Mouse (Mus musculus) G1E (cell line): ENCODE results near the gene Tmem165.

ENCODE experiments used
- CTCF ChIP-seq: IDR thresholded peaks from 2 replicates; pipeline ENCODE4 v1.5.1; 2012; ENCODE audit warnings: low read depth, low read length, inconsistent platforms, mixed read lengths
- GATA2 ChIP-seq: IDR thresholded peaks from 2 replicates; pipeline ENCODE4 v1.6.1; 2012; ENCODE audit warnings: low read depth, low read length, inconsistent platforms, borderline replicate concordance
- POLR2AphosphoS5 ChIP-seq: IDR thresholded peaks from 2 replicates; pipeline ENCODE4 v1.6.1; 2012; ENCODE audit warnings: low read depth, low read length, inconsistent platforms; ENCODE audit not compliant: insufficient replicate concordance

DNA sequence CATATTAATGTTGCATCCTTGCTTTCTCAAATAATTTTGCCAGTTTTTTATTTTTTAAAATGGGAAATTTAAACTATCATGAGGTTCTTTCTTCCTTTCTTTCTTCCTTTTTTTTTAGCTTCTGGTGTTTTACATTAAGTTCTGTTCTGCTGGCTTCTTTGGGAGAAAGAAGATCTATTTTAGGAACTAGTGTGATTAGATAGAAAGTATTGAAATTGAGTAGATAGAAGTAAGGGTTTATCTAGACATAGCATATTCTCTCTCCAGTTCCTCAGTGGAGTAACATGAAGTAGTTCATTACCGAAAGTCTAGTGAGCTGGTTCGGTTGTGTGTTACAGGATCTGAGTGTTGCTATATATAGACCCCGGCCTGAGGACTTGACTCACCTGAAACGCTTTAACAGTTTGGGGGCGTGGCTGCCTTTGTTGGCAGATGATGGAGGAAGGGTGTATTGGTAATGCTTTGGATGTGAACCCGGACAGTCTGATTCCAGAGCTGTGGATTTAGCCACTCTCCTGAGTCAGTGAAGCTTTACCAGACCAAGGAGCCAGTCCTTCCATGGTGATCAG is 10.8 kb downstream of the Tmem165 start:
- TF ChIP-seq CTCF, result no peak
- TF ChIP-seq POLR2AphosphoS5, result no peak
- no peak for TF ChIP-seq GATA2
